Mouse (Mus musculus): ENCODE measurements around the gene Spz1.

- no peak for TF ChIP-seq CTCF (conservative IDR thresholded peaks at IDR 0.05; ENCODE audit: low read length)
- TF ChIP-seq POU5F1 (IDR thresholded peaks at IDR 0.05; ENCODE audit: borderline replicate concordance, low read length): no peak
- no peak for TF ChIP-seq NANOG (IDR thresholded peaks at IDR 0.05; ENCODE audit: borderline replicate concordance, low read length)
These were observed 28.9 kb downstream of the Spz1 start for GRCm38 (mm10) chr13:92547093-92547492.
